Mouse (Mus musculus): Measurements from ENCODE around the gene Rai1. TPM values are rescaled to one million over a fixed set of nuclear protein-coding genes. Genes with fewer than 3 reads are reported as not detected.

Gene Rai1
- polyA plus RNA-seq, 1 experiment from 2014 or later, result 28.1 TPM

GRCm38 (mm10) chr11:60159955-60160354, 55.1 kb downstream of the Rai1 start:
- H3K9ac ChIP-seq (ENCODE audit: low read depth, low read length), result no peak overlapping the region
- no peak overlapping the region for H3K4me2 ChIP-seq (replicated peaks; ENCODE audit: low read depth, low read length)
- no peak overlapping the region for H3K27ac ChIP-seq (ENCODE audit: low read depth, low read length)
- 87% methylated on average over 5 of the region's 5 CpGs for WGBS
- DNase-seq (ENCODE audit: low spot score) (no peak), ATAC-seq (ENCODE audit: low FRiP score) (no peak)
- no peaks in the 10 kb centered on the region for H3K27me3 ChIP-seq (ENCODE audit: control insufficient read depth, insufficient read depth, low read length)
- no peak overlapping the region for H3K4me3 ChIP-seq (ENCODE audit: low read depth, low read length)
- H3K4me1 ChIP-seq (replicated peaks; ENCODE audit: control insufficient read depth, insufficient read depth, low read length), result peaks cover 8% of the 10 kb centered on the region; the same call in 1 of the 2 replicates
- no peaks in the 10 kb centered on the region for H3K36me3 ChIP-seq (ENCODE audit: control insufficient read depth, insufficient read depth, low read length)
- no peaks in the 10 kb centered on the region for H3K9me3 ChIP-seq (ENCODE audit: control insufficient read depth, low read length)

GRCm38 (mm10) chr11:60160454-60161114, 55.8 kb downstream of the Rai1 start:
- no peaks in the 10 kb centered on the region for H3K36me3 ChIP-seq (ENCODE audit: control insufficient read depth, insufficient read depth, low read length)
- DNase-seq (ENCODE audit: low spot score), result no peak

GRCm38 (mm10) chr11:60161146-60161874, 56.5 kb downstream of the Rai1 start:
- no peaks in the 10 kb centered on the region for H3K27me3 ChIP-seq (ENCODE audit: control insufficient read depth, insufficient read depth, low read length)
- no peak for DNase-seq (ENCODE audit: low spot score)
- H3K27ac ChIP-seq (ENCODE audit: low read depth, low read length), result 0 out of 2 replicates have a peak overlapping the region, but pooled peaks have one; percentile 30
- H3K9me3 ChIP-seq (ENCODE audit: control insufficient read depth, low read length), result no peaks in the 10 kb centered on the region
- no peak for ATAC-seq (ENCODE audit: low FRiP score)
- no peak overlapping the region for H3K4me3 ChIP-seq (ENCODE audit: low read depth, low read length)
- H3K9ac ChIP-seq (ENCODE audit: low read depth, low read length), result no peak overlapping the region
- H3K4me2 ChIP-seq (replicated peaks; ENCODE audit: low read depth, low read length), result no peak overlapping the region
- H3K4me1 ChIP-seq (replicated peaks; ENCODE audit: control insufficient read depth, insufficient read depth, low read length), result peaks cover 10% of the 10 kb centered on the region
- 67% methylated on average over 9 of the region's 9 CpGs for WGBS
- H3K36me3 ChIP-seq (ENCODE audit: control insufficient read depth, insufficient read depth, low read length), result no peaks in the 10 kb centered on the region

More at GRCm38 (mm10) chr11:60160454-60161114, 55.8 kb downstream of the Rai1 start:
- 78% methylated on average over 3 of the region's 3 CpGs for whole genome bisulfite sequencing
- H3K4me1 ChIP-seq (replicated peaks; ENCODE audit: control insufficient read depth, insufficient read depth, low read length), result peaks cover 8% of the 10 kb centered on the region; the same call in 1 of the 2 replicates
- no peak overlapping the region for H3K27ac ChIP-seq (ENCODE audit: low read depth, low read length)
- no peaks in the 10 kb centered on the region for H3K9me3 ChIP-seq (ENCODE audit: control insufficient read depth, low read length)
- no peak for ATAC-seq (ENCODE audit: low FRiP score)
- no peak overlapping the region for H3K4me2 ChIP-seq (replicated peaks; ENCODE audit: low read depth, low read length)
- no peaks in the 10 kb centered on the region for H3K27me3 ChIP-seq (ENCODE audit: control insufficient read depth, insufficient read depth, low read length)
- H3K9ac ChIP-seq (ENCODE audit: low read depth, low read length), result no peak overlapping the region
- H3K4me3 ChIP-seq (ENCODE audit: low read depth, low read length), result no peak overlapping the region

- DNase-seq (ENCODE audit: low spot score) (no peak), ATAC-seq (ENCODE audit: low FRiP score) (no peak)
- WGBS, result 90% methylated on average over 1 of the region's 1 CpGs
- H3K36me3 ChIP-seq (ENCODE audit: control insufficient read depth, insufficient read depth, low read length), result no peaks in the 10 kb centered on the region
- H3K27ac ChIP-seq (ENCODE audit: low read depth, low read length), result no peak overlapping the region
- H3K4me2 ChIP-seq (replicated peaks; ENCODE audit: low read depth, low read length), result no peak overlapping the region
- no peaks in the 10 kb centered on the region for H3K27me3 ChIP-seq (ENCODE audit: control insufficient read depth, insufficient read depth, low read length)
- no peak overlapping the region for H3K9ac ChIP-seq (ENCODE audit: low read depth, low read length)
- peaks cover 10% of the 10 kb centered on the region for H3K4me1 ChIP-seq (replicated peaks; ENCODE audit: control insufficient read depth, insufficient read depth, low read length)
- no peak overlapping the region for H3K4me3 ChIP-seq (ENCODE audit: low read depth, low read length)
- H3K9me3 ChIP-seq (ENCODE audit: control insufficient read depth, low read length), result no peaks in the 10 kb centered on the region
These were observed 57.7 kb downstream of the Rai1 start for GRCm38 (mm10) chr11:60162547-60162946.

- WGBS, result 90% methylated on average over 4 of the region's 4 CpGs
- ATAC-seq (ENCODE audit: low FRiP score), result no peak
- H3K27ac ChIP-seq (ENCODE audit: low read depth, low read length), result no peak overlapping the region
- no peaks in the 10 kb centered on the region for H3K27me3 ChIP-seq (ENCODE audit: control insufficient read depth, insufficient read depth, low read length)
- no peak overlapping the region for H3K4me3 ChIP-seq (ENCODE audit: low read depth, low read length)
- no peaks in the 10 kb centered on the region for H3K9me3 ChIP-seq (ENCODE audit: control insufficient read depth, low read length)
- H3K4me2 ChIP-seq (replicated peaks; ENCODE audit: low read depth, low read length), result no peak overlapping the region
- peaks cover 12% of the 10 kb centered on the region for H3K4me1 ChIP-seq (replicated peaks; ENCODE audit: control insufficient read depth, insufficient read depth, low read length)
- no peak for DNase-seq (ENCODE audit: low spot score)
- no peaks in the 10 kb centered on the region for H3K36me3 ChIP-seq (ENCODE audit: control insufficient read depth, insufficient read depth, low read length)
- no peak overlapping the region for H3K9ac ChIP-seq (ENCODE audit: low read depth, low read length)
These were observed 58.5 kb downstream of the Rai1 start for GRCm38 (mm10) chr11:60163362-60163761.

- 91% methylated on average over 6 of the region's 6 CpGs for WGBS
- Histone ChIP-seq H3K9ac (ENCODE audit: low read depth, low read length) (no peak overlapping the region), H3K27me3 (ENCODE audit: control insufficient read depth, insufficient read depth, low read length) (no peaks in the 10 kb centered on the region), H3K36me3 (ENCODE audit: control insufficient read depth, insufficient read depth, low read length) (no peaks in the 10 kb centered on the region), H3K4me3 (ENCODE audit: low read depth, low read length) (no peak overlapping the region), H3K27ac (ENCODE audit: low read depth, low read length) (peak overlapping the region; percentile 39; the same call in 1 of the 2 replicates), H3K4me2 (replicated peaks; ENCODE audit: low read depth, low read length) (no peak overlapping the region), H3K4me1 (replicated peaks; ENCODE audit: control insufficient read depth, insufficient read depth, low read length) (peaks cover 13% of the 10 kb centered on the region), H3K9me3 (ENCODE audit: control insufficient read depth, low read length) (no peaks in the 10 kb centered on the region)
- ATAC-seq (ENCODE audit: low FRiP score) (no peak), DNase-seq (ENCODE audit: low spot score) (no peak)
These were observed 59.6 kb downstream of the Rai1 start for GRCm38 (mm10) chr11:60164450-60164849.

GRCm38 (mm10) chr11:60165076-60165475, 60.3 kb downstream of the Rai1 start:
- Histone ChIP-seq H3K27me3 (ENCODE audit: control insufficient read depth, insufficient read depth, low read length) (no peaks in the 10 kb centered on the region), H3K9ac (ENCODE audit: low read depth, low read length) (no peak overlapping the region), H3K27ac (ENCODE audit: low read depth, low read length) (peak overlapping the region; percentile 39; the same call in 1 of the 2 replicates), H3K9me3 (ENCODE audit: control insufficient read depth, low read length) (no peaks in the 10 kb centered on the region), H3K4me3 (ENCODE audit: low read depth, low read length) (no peak overlapping the region), H3K36me3 (ENCODE audit: control insufficient read depth, insufficient read depth, low read length) (no peaks in the 10 kb centered on the region), H3K4me2 (replicated peaks; ENCODE audit: low read depth, low read length) (no peak overlapping the region), H3K4me1 (replicated peaks; ENCODE audit: control insufficient read depth, insufficient read depth, low read length) (peaks cover 13% of the 10 kb centered on the region)
- 48% methylated on average over 5 of the region's 5 CpGs for WGBS
- DNase-seq (ENCODE audit: low spot score) (peak; percentile 37), ATAC-seq (ENCODE audit: low FRiP score) (no peak)

GRCm38 (mm10) chr11:60168780-60169179, 64.0 kb downstream of the Rai1 start:
- Histone ChIP-seq H3K36me3 (ENCODE audit: control insufficient read depth, insufficient read depth, low read length) (no peaks in the 10 kb centered on the region), H3K9ac (ENCODE audit: low read depth, low read length) (0 out of 2 replicates have a peak overlapping the region, but pooled peaks have one; percentile 12), H3K27ac (ENCODE audit: low read depth, low read length) (peak overlapping the region; percentile 45), H3K27me3 (ENCODE audit: control insufficient read depth, insufficient read depth, low read length) (no peaks in the 10 kb centered on the region), H3K4me3 (ENCODE audit: low read depth, low read length) (no peak overlapping the region), H3K4me2 (replicated peaks; ENCODE audit: low read depth, low read length) (no peak overlapping the region; the same call in 1 of the 2 replicates), H3K4me1 (replicated peaks; ENCODE audit: control insufficient read depth, insufficient read depth, low read length) (peaks cover 9% of the 10 kb centered on the region), H3K9me3 (ENCODE audit: control insufficient read depth, low read length) (no peaks in the 10 kb centered on the region)
- WGBS, result 52% methylated on average over 9 of the region's 9 CpGs
- ATAC-seq (ENCODE audit: low FRiP score), result no peak
- no peak for DNase-seq (ENCODE audit: low spot score)

All from hindbrain, embryonic 11.5 days (tissue).